Mouse (Mus musculus): ENCODE results near the gene Stmnd1.

Gene Stmnd1

GRCm38 (mm10) chr13:46273453-46274110 is at the start of gene Stmnd1:
Gene Stmnd1 (plus strand): TSS chr13:46273721.
- peak; percentile 95 for DNase-seq

- peak; percentile 94 for DNase-seq
Measured at GRCm38 (mm10) chr13:46226956-46227355, 46.6 kb upstream of the Stmnd1 start.

- peak; percentile 72 for DNase-seq
Measured at GRCm38 (mm10) chr13:46227486-46227885, 46.0 kb upstream of the Stmnd1 start.

- peak; percentile 42 for DNase-seq
Measured at GRCm38 (mm10) chr13:46228750-46229149, 44.8 kb upstream of the Stmnd1 start.

- peak; percentile 94 for DNase-seq
Measured at GRCm38 (mm10) chr13:46231514-46232085, 41.9 kb upstream of the Stmnd1 start.

GRCm38 (mm10) chr13:46237723-46238349 is 35.7 kb upstream of the Stmnd1 start:
- DNase-seq: peak; percentile 62

GRCm38 (mm10) chr13:46238796-46239195 is 34.7 kb upstream of the Stmnd1 start:
- DNase-seq: peak; percentile 84

- peak; percentile 53 for DNase-seq
Measured at GRCm38 (mm10) chr13:46241391-46242188, 31.9 kb upstream of the Stmnd1 start.

- peak; percentile 37 for DNase-seq
Measured at GRCm38 (mm10) chr13:46253753-46254152, 19.8 kb upstream of the Stmnd1 start.

- peak; percentile 67 for DNase-seq
Measured at GRCm38 (mm10) chr13:46254171-46254570, 19.4 kb upstream of the Stmnd1 start.

- DNase-seq: peak; percentile 88
Measured at GRCm38 (mm10) chr13:46255616-46256015, 17.9 kb upstream of the Stmnd1 start.

- peak; percentile 87 for DNase-seq
Measured at GRCm38 (mm10) chr13:46257847-46258246, 15.7 kb upstream of the Stmnd1 start.

- peak; percentile 36 for DNase-seq
Measured at GRCm38 (mm10) chr13:46259526-46259925, 14.0 kb upstream of the Stmnd1 start.

GRCm38 (mm10) chr13:46261244-46261643 is 12.3 kb upstream of the Stmnd1 start:
- DNase-seq: peak; percentile 48

GRCm38 (mm10) chr13:46267783-46268182 is 5.7 kb upstream of the Stmnd1 start:
- DNase-seq: no peak

- peak; percentile 95 for DNase-seq
Measured at GRCm38 (mm10) chr13:46268341-46268740, 5.2 kb upstream of the Stmnd1 start.

- DNase-seq: peak; percentile 89
Measured at GRCm38 (mm10) chr13:46268815-46269445, 4.6 kb upstream of the Stmnd1 start.

GRCm38 (mm10) chr13:46272811-46273452 is 589 bp upstream of the Stmnd1 start:
- peak; percentile 87 for DNase-seq

- peak; percentile 71 for DNase-seq
Measured at GRCm38 (mm10) chr13:46275701-46276100, 2.2 kb downstream of the Stmnd1 start.

GRCm38 (mm10) chr13:46282543-46282942 is 9.0 kb downstream of the Stmnd1 start:
- no peak for DNase-seq

GRCm38 (mm10) chr13:46287801-46288200 is 14.3 kb downstream of the Stmnd1 start:
- DNase-seq: no peak

- no peak for DNase-seq
Measured at GRCm38 (mm10) chr13:46288372-46288771, 14.9 kb downstream of the Stmnd1 start.
